Mouse (Mus musculus) hindbrain, embryonic 10.5 days (tissue): ENCODE measurements around the gene Ptgis. TPM values are rescaled to one million over a fixed set of nuclear protein-coding genes. Genes with fewer than 3 reads are reported as not detected.
"Not testable (repeated sequence)": the region's sequence is repeated elsewhere in the genome, so short reads cannot be mapped to it uniquely, and the experiment has no call there.

Source experiments
- DNase-seq: peaks from one replicate; pipeline ENCODE4 v3.0.0-alpha.2; 2017; ENCODE audit warnings: low spot score
- H3K27ac ChIP-seq: fragments of 300-500 bp; sonication (generic); 2 replicates; pipeline ENCODE4 v1.5.1; 2016; ENCODE audit warnings: mild to moderate bottlenecking, moderate library complexity
- H3K27me3 ChIP-seq: fragments of 300-500 bp; sonication (generic); 2 replicates; pipeline ENCODE4 v1.6.1; 2016; ENCODE audit warnings: mild to moderate bottlenecking; ENCODE audit not compliant: poor library complexity, insufficient read depth, severe bottlenecking
- H3K36me3 ChIP-seq: fragments of 300-500 bp; sonication (generic); 2 replicates; pipeline ENCODE4 v1.6.1; 2016; ENCODE audit warnings: mild to moderate bottlenecking, moderate library complexity
- H3K4me1 ChIP-seq: fragments of 300-500 bp; sonication (generic); replicated peaks from 2 replicates; pipeline ENCODE4 v1.6.1; 2016; ENCODE audit warnings: mild to moderate bottlenecking
- H3K4me3 ChIP-seq: fragments of 300-500 bp; sonication (generic); 2 replicates; pipeline ENCODE4 v1.5.1; 2016; ENCODE audit warnings: mild to moderate bottlenecking, moderate library complexity
- H3K9me3 ChIP-seq: fragments of 300-500 bp; sonication (generic); 2 replicates; pipeline ENCODE4 v1.6.1; 2016; ENCODE audit warnings: mild to moderate bottlenecking, moderate library complexity
- WGBS: fragments of 180-500 bp; shearing (Covaris S2); methylation state at CpG from one replicate; pipeline ENCODE4 v1.1.7; 2016; 5-methylcytosine and 5-hydroxymethylcytosine counted together
- polyA plus RNA-seq: library from polyadenylated mRNA; unstranded; fragments of >200 nt; fragmentation: Nextera tagmentation; extraction: Ambion mirVana; gene quantifications from 2 replicates; pipeline ENCODE4 v1.2.1, GENCODE M21; 2016

The Ptgis gene
- polyA plus RNA-seq, 1 experiment from 2014 or later: 10.9 TPM

DNA sequence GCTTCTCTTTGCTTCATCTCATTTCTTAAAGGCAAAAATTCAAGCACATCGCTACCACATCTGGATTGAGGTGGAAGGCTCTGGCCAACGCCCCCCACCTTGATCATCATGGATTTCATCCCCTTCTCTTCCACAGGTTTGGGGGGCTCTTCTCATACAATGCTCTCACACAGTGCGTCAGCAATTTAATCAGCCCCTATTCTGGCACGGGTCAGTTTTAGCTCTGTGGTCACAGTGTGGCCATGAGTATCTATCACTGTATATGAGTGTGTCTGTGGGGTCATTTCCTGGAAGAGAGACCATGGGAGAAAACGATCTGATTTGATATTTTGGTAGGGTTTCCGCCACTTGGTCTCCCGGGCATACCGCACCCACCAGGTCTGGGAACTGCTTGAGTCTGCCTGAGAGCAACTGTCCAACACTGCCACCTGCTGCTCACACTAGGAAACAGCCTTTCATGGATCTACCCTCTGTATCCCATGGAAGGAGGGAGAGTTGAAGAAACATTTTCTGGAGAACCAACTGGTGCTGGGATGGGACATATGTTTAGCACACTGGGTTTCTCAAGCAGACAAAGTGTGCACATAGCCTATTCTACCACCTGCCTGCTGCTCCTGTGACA is 21.1 kb downstream of the Ptgis start:
- Histone ChIP-seq H3K9me3 (no peaks in the 10 kb centered on the region), H3K36me3 (no peaks in the 10 kb centered on the region), H3K4me1 (no peaks in the 10 kb centered on the region), H3K27me3 (no peaks in the 10 kb centered on the region), H3K27ac (no peak overlapping the region), H3K4me3 (no peak overlapping the region)
- WGBS: 62% methylated on average over 8 of the region's 8 CpGs
- DNase-seq: peak; percentile 79

GRCm38 (mm10) chr2:167213666-167214065 is 26.7 kb downstream of the Ptgis start:
- Histone ChIP-seq H3K36me3 (peaks cover 15% of the 10 kb centered on the region), H3K4me3 (no peak overlapping the region), H3K4me1 (no peaks in the 10 kb centered on the region), H3K27ac (no peak overlapping the region), H3K27me3 (no peaks in the 10 kb centered on the region), H3K9me3 (peaks cover 5% of the 10 kb centered on the region; the same call in 1 of the 2 replicates)
- WGBS: 95% methylated on average over 12 of the region's 12 CpGs
- DNase-seq: no peak

DNA sequence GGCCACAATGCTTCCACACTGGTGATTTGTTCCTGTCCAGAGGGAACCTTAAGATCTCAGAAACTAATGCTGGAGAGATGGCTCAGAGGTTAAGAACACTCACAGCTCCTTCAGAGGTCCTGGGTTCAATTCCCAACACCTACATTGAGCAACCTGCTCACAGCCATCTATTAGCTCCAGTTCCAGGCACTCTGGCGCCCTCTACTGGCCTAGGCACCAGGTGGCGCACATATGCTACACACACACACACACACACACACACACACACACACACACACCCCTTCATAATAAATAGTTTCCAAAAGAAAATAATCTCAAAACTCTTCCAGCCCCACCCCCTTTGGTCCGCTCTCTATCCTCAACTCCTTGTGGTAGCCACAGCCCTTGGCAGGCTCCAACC is 27.3 kb downstream of the Ptgis start:
- DNase-seq: no peak
- H3K27ac ChIP-seq: no peak overlapping the region

DNA sequence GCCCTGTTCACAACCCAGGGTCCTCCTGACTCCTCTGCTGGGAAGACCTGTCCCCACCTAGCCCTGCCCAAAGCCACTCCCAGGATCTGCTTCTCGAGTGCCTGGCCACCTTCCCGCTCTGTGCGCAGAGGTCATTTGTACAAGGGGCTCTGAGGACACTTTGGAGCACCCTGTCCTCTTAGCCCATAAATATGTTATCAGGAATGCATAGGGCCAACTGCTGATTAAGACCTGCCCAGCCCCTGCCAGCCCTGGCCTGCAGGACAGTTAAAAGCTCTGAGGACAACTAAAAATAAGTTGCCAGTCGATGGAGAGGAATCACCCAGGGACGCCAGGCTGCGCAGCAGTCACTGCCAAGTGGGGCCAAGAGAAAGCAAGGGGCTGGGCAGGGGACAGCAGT is 27.9 kb downstream of the Ptgis start:
- Histone ChIP-seq H3K27ac (no peak overlapping the region), H3K9me3 (peaks cover 5% of the 10 kb centered on the region; the same call in 1 of the 2 replicates), H3K4me3 (no peak overlapping the region), H3K27me3 (no peaks in the 10 kb centered on the region), H3K4me1 (no peaks in the 10 kb centered on the region), H3K36me3 (peaks cover 15% of the 10 kb centered on the region)
- DNase-seq: no peak
- WGBS: 93% methylated on average over 6 of the region's 6 CpGs

More for the DNA sequence above, 27.3 kb downstream of the Ptgis start:
- Histone ChIP-seq H3K36me3 (peaks cover 15% of the 10 kb centered on the region), H3K4me1 (no peaks in the 10 kb centered on the region), H3K4me3 (no peak overlapping the region), H3K9me3 (peaks cover 5% of the 10 kb centered on the region; the same call in 1 of the 2 replicates), H3K27me3 (no peaks in the 10 kb centered on the region)
- WGBS: 93% methylated on average over 3 of the region's 3 CpGs

GRCm38 (mm10) chr2:167212089-167212488 is 28.3 kb downstream of the Ptgis start:
- 92% methylated on average over 3 of the region's 3 CpGs for WGBS

DNA sequence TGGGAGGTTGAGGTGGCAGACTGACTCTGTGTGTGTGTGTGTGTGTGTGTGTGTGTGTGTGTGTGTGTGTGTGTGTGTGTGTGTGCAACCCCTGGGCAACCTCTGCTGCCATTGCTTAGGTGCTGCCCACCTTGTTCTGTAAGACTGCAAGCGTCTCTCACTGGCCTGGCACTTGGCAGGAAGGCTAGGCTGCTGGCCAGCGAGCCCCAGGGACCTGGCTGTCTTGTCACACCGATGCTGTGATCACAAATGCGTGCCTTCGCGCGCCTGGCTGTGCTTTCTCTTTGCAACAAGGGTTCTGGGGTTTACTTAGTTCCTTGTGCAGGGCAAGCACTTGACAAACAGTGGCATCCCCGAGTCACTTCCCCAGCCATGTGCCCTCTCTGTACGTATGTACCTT is 30.5 kb downstream of the Ptgis start:
- Histone ChIP-seq H3K4me3 (no peak overlapping the region), H3K36me3 (peaks cover 15% of the 10 kb centered on the region), H3K4me1 (0 out of 2 replicates have a peak, but pooled peaks cover 7% of the 10 kb centered on the region), H3K27ac (no peak overlapping the region), H3K9me3 (peaks cover 5% of the 10 kb centered on the region; the same call in 1 of the 2 replicates), H3K27me3 (no peaks in the 10 kb centered on the region)
- DNase-seq: no peak
- 82% methylated on average over 9 of the region's 9 CpGs for WGBS

More at GRCm38 (mm10) chr2:167212089-167212488, 28.3 kb downstream of the Ptgis start:
- Histone ChIP-seq H3K36me3 (peaks cover 15% of the 10 kb centered on the region), H3K27me3 (no peaks in the 10 kb centered on the region), H3K27ac (no peak overlapping the region), H3K9me3 (peaks cover 5% of the 10 kb centered on the region; the same call in 1 of the 2 replicates), H3K4me3 (no peak overlapping the region), H3K4me1 (0 out of 2 replicates have a peak, but pooled peaks cover 2% of the 10 kb centered on the region)
- DNase-seq: no peak

DNA sequence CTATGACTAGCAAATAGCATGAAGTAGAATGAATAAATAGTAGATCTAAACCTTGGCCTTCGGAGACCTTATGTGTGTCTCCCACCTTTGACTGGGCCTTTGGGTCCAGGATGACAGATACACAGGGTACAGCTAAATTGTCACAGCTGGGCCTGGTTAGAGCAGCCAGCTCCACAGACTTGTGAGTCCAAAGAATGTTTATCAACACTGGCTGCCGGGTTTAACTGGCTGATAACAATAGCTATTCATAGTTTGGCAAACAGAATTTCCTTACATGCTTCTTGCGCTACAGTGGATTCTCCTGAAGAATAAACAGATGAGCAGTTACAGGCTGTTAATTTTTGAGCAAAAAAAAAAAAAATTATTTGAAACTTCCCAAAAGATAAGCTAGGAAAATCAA is 31.4 kb downstream of the Ptgis start:
- H3K9me3 ChIP-seq: peaks cover 5% of the 10 kb centered on the region; the same call in 1 of the 2 replicates
- WGBS: 86% methylated on average over 3 of the region's 3 CpGs
- H3K4me3 ChIP-seq: no peak overlapping the region
- H3K4me1 ChIP-seq: 0 out of 2 replicates have a peak, but pooled peaks cover 7% of the 10 kb centered on the region
- peaks cover 12% of the 10 kb centered on the region for H3K36me3 ChIP-seq
- no peak for DNase-seq
- H3K27me3 ChIP-seq: no peaks in the 10 kb centered on the region
- no peak overlapping the region for H3K27ac ChIP-seq

- 93% methylated on average over 18 of the region's 18 CpGs for WGBS
- H3K4me3 ChIP-seq: no peak overlapping the region
- no peak for DNase-seq
Measured at GRCm38 (mm10) chr2:167205918-167206629, 34.3 kb downstream of the Ptgis start.

GRCm38 (mm10) chr2:167204686-167205085 is 35.7 kb downstream of the Ptgis start:
- not testable (repeated sequence) for H3K4me3 ChIP-seq, H3K9me3 ChIP-seq, DNase-seq, H3K36me3 ChIP-seq, H3K27me3 ChIP-seq, H3K27ac ChIP-seq
- H3K4me1 ChIP-seq: peaks cover 31% of the 10 kb centered on the region
- 78% methylated on average over 5 of the region's 5 CpGs for WGBS

More at GRCm38 (mm10) chr2:167205918-167206629, 34.3 kb downstream of the Ptgis start:
- peak overlapping the region; percentile 47; the same call in 1 of the 2 replicates for H3K27ac ChIP-seq
- H3K27me3 ChIP-seq: peaks cover 1% of the 10 kb centered on the region; the same call in 1 of the 2 replicates
- no peaks in the 10 kb centered on the region for H3K9me3 ChIP-seq
- no peaks in the 10 kb centered on the region for H3K36me3 ChIP-seq
- H3K4me1 ChIP-seq: peaks cover 27% of the 10 kb centered on the region

GRCm38 (mm10) chr2:167203505-167204166 is 36.8 kb downstream of the Ptgis start:
- Histone ChIP-seq H3K9me3 (no peaks in the 10 kb centered on the region), H3K4me1 (peaks cover 41% of the 10 kb centered on the region), H3K27me3 (peaks cover 6% of the 10 kb centered on the region; the same call in 1 of the 2 replicates), H3K4me3 (no peak overlapping the region), H3K36me3 (no peaks in the 10 kb centered on the region), H3K27ac (no peak overlapping the region)
- WGBS: 80% methylated on average over 7 of the region's 7 CpGs
- no peak for DNase-seq

- Histone ChIP-seq H3K4me3 (peak overlapping the region; percentile 12; the same call in 1 of the 2 replicates), H3K27ac (peak overlapping the region; percentile 60), H3K36me3 (no peaks in the 10 kb centered on the region), H3K27me3 (peaks cover 6% of the 10 kb centered on the region; the same call in 1 of the 2 replicates), H3K4me1 (peaks cover 42% of the 10 kb centered on the region), H3K9me3 (no peaks in the 10 kb centered on the region)
- DNase-seq: peak; percentile 54
- 40% methylated on average over 16 of the region's 16 CpGs for WGBS
Measured at GRCm38 (mm10) chr2:167201463-167202291, 38.7 kb downstream of the Ptgis start.
